Mouse (Mus musculus) hindbrain, embryonic 15.5 days (tissue): ENCODE measurements around the gene Fgfbp3. TPM values are rescaled to one million over a fixed set of nuclear protein-coding genes. Genes with fewer than 3 reads are reported as not detected.
"Not testable (repeated sequence)": the region's sequence is repeated elsewhere in the genome, so short reads cannot be mapped to it uniquely, and the experiment has no call there.

Experiments
- ATAC-seq: fragments of 200-750 bp; cut with Nextera tagmentation; 2 replicates; pipeline ENCODE4 v1.8.0; 2017; ENCODE audit warnings: low read depth, moderate number of reproducible peaks, moderate TSS enrichment; ENCODE audit not compliant: low FRiP score
- H3K27ac ChIP-seq: fragments of 300-500 bp; sonication (generic); replicated peaks from 2 replicates; pipeline ENCODE4 v1.5.1; 2015; ENCODE audit warnings: mild to moderate bottlenecking, inconsistent platforms
- H3K27me3 ChIP-seq: fragments of 300-500 bp; sonication (generic); 2 replicates; pipeline ENCODE4 v1.6.1; 2015; ENCODE audit warnings: control low read depth, inconsistent platforms
- H3K36me3 ChIP-seq: fragments of 300-500 bp; sonication (generic); 2 replicates; pipeline ENCODE4 v1.6.1; 2015; ENCODE audit warnings: control low read depth, inconsistent platforms
- H3K4me1 ChIP-seq: fragments of 300-500 bp; sonication (generic); replicated peaks from 2 replicates; pipeline ENCODE4 v1.6.1; 2015; ENCODE audit warnings: control low read depth, inconsistent platforms
- H3K4me2 ChIP-seq: fragments of 300-500 bp; sonication (generic); 2 replicates; pipeline ENCODE4 v1.6.1; 2015; ENCODE audit warnings: moderate library complexity, mild to moderate bottlenecking, inconsistent platforms
- H3K4me3 ChIP-seq: fragments of 300-500 bp; sonication (generic); 2 replicates; pipeline ENCODE4 v1.5.1; 2015; ENCODE audit warnings: mild to moderate bottlenecking, inconsistent platforms
- H3K9ac ChIP-seq: fragments of 300-500 bp; sonication (generic); 2 replicates; pipeline ENCODE4 v1.6.1; 2015; ENCODE audit warnings: inconsistent platforms
- H3K9me3 ChIP-seq: fragments of 300-500 bp; sonication (generic); 2 replicates; pipeline ENCODE4 v1.6.1; 2016; ENCODE audit warnings: control low read depth, inconsistent platforms
- WGBS: fragments of 180-500 bp; shearing (Covaris S2); methylation state at CpG from one replicate; pipeline ENCODE4 v1.1.7; 2015; 5-methylcytosine and 5-hydroxymethylcytosine counted together
- polyA plus RNA-seq: library from polyadenylated mRNA; unstranded; fragments of >200 nt; fragmentation: Nextera tagmentation; extraction: Ambion mirVana; gene quantifications from 2 replicates; pipeline ENCODE4 v1.2.1, GENCODE M21; 2015

The Fgfbp3 gene
- polyA plus RNA-seq, 1 experiment from 2014 or later, result 62.4 TPM

DNA sequence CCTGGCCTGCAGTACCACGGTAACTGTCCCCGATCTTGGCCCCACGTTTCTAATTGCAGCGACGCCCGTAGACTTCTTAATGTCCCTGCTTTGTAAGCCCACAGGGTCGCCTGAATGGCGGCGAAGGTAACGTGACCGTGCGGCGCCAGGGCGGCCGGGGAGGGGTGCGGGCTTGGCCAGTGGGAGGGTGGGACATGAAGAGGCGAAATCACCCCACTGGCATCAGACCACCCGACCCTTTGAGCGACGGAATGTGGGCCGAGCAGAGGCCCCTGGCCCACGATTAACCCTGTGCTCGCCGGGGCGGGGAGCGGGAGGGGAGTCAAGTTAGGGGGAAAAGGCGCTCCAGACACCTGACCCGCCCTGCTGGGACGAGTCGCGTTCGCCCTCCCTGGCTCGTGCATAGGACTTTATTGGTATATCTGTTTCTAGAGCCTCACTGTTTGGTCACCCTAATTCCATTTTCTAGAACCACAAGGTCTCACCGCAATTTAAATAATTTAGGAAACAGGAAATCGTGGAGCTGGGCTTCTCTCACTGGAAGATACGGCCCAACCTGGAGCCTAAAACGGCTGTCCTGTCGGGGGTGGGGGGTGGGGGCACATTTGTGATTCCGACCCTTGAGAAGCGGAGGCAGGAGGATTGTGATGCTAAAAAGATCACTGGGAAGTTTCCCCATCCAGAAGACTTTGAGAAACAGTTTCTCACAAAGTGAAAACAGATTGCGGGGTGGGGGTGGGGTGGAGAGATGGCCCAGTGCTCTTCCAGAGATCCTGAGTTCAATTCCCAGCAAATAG lies 15.0 kb downstream of the Fgfbp3 start:
- Histone ChIP-seq H3K27me3 (no peaks in the 10 kb centered on the region), H3K4me3 (peak overlapping the region; percentile 56), H3K36me3 (no peaks in the 10 kb centered on the region), H3K4me2 (peak overlapping the region; percentile 95), H3K9me3 (no peaks in the 10 kb centered on the region), H3K4me1 (peaks cover 18% of the 10 kb centered on the region), H3K27ac (peak overlapping the region; percentile 82), H3K9ac (peak overlapping the region; percentile 64)
- peak; percentile 92 for ATAC-seq
- 1% methylated on average over 41 of the region's 41 CpGs for WGBS

DNA sequence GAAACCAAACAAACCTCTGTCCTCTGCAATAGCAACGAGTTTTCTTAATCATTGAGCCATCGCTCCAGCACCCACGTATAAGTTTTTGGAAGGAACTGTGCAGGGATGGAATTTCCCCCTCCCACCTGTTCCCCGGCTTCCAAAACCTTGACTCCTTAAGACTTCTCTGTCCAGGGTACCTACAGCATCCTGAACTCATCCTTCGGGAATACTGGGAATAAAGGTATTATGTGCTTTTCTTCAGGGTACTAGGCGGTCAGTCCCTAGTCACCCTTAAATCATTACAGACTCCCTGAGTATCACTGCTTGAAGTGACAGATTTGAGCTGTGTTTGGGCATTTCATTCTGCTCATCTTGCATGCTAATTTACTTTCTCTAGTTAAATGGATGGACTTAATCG lies 16.0 kb downstream of the Fgfbp3 start:
- Histone ChIP-seq H3K4me1 (peaks cover 18% of the 10 kb centered on the region), H3K9me3 (no peaks in the 10 kb centered on the region), H3K4me3 (peak overlapping the region; percentile 56), H3K27ac (peak overlapping the region; percentile 82), H3K36me3 (no peaks in the 10 kb centered on the region), H3K4me2 (peak overlapping the region; percentile 95), H3K27me3 (no peaks in the 10 kb centered on the region), H3K9ac (peak overlapping the region; percentile 64)
- WGBS, result 31% methylated on average over 7 of the region's 7 CpGs
- no peak for ATAC-seq

DNA sequence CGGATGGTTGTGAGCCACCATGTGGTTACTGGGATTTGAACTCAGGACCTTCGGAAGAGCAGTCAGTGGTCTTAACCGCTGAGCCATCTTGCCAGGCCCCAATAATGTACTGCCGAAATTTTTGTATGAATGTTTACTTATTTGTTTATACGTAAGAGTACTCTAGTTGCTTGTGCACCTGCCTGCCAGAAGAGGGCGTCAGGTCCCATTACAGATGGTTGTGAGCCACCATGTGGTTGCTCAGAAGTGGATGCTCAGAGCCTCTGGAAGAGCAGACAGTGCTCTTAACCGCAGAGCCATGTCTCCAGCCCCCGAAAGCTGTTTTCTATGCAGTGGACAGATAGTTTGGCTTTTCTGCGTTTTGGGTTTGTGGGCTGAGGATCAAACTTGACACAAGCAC lies 21.6 kb downstream of the Fgfbp3 start:
- no peak overlapping the region for H3K27ac ChIP-seq
- H3K4me3 ChIP-seq, result no peak overlapping the region
- no peak overlapping the region for H3K4me2 ChIP-seq
- H3K36me3 ChIP-seq, result peaks cover 16% of the 10 kb centered on the region
- no peaks in the 10 kb centered on the region for H3K27me3 ChIP-seq
- no peak for ATAC-seq
- 40% methylated on average over 9 of the region's 9 CpGs for WGBS
- no peak overlapping the region for H3K9ac ChIP-seq
- peaks cover 13% of the 10 kb centered on the region for H3K4me1 ChIP-seq
- H3K9me3 ChIP-seq, result no peaks in the 10 kb centered on the region

DNA sequence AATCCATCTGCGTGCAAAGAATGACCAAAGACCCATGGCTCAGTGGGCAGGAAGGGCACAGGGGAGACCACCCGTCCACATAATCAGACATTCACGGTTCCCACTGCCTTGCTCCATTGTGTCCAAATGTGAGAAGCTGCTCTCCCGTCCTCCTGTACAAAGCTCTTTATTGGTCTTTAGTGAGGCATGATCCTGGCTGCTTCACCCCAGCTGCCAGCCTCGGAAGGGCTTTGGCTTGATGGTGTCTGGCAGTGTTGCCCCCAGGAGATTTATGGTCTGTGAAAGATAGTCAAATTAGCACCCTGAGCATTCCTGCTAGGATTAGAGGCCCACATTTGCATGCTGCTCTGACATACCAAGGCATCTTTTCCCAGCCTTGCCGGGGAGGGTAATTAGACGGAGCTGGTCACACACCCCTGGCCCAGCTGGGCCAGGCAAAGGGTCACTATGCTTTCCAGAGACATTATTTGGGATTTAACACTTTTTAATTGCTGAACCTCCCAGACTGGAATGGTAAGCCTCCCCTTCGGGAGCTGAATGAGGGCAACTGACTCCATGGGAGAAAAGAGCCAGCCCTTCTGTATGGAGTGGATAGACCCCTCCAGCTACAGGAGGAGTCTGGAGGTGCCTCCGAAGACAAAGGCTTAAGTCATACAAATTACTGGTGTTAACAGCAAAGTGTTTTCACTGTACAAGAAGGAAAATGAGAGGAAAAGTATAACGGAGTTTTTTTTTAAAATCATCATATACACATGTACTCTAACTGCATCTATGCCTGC lies 22.4 kb downstream of the Fgfbp3 start:
- Histone ChIP-seq H3K9ac (no peak overlapping the region), H3K27me3 (no peaks in the 10 kb centered on the region), H3K4me1 (peaks cover 13% of the 10 kb centered on the region), H3K27ac (peak overlapping the region; percentile 71), H3K4me3 (no peak overlapping the region), H3K4me2 (no peak overlapping the region), H3K36me3 (peaks cover 21% of the 10 kb centered on the region), H3K9me3 (no peaks in the 10 kb centered on the region)
- ATAC-seq, result peak; percentile 87
- 7% methylated on average over 10 of the region's 10 CpGs for WGBS

DNA sequence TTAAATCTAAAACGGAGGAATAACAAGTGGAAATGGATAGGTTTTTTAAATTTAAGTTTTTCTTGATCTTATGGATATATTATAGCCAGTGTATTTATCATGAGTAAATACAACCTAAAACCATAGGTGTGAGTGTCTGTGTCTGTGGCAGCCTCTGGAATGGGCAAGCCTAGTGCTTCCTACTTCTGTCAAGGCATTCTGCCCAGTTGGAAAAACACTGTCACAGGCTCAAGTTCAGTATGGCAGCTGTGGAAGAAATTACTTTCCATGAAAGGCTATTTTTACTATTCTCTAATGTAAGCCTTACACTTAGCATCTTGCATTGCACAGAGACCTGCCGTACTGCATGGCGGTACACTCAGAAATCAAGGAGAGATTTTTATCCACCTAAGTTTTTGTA lies 27.7 kb downstream of the Fgfbp3 start:
- H3K4me2 ChIP-seq, result no peak overlapping the region
- H3K27ac ChIP-seq, result no peak overlapping the region
- peaks cover 5% of the 10 kb centered on the region for H3K4me1 ChIP-seq
- H3K9ac ChIP-seq, result no peak overlapping the region
- no peak overlapping the region for H3K4me3 ChIP-seq
- H3K36me3 ChIP-seq, result peaks cover 68% of the 10 kb centered on the region
- ATAC-seq, result no peak
- H3K9me3 ChIP-seq, result no peaks in the 10 kb centered on the region
- 97% methylated on average over 3 of the region's 3 CpGs for WGBS
- no peaks in the 10 kb centered on the region for H3K27me3 ChIP-seq

DNA sequence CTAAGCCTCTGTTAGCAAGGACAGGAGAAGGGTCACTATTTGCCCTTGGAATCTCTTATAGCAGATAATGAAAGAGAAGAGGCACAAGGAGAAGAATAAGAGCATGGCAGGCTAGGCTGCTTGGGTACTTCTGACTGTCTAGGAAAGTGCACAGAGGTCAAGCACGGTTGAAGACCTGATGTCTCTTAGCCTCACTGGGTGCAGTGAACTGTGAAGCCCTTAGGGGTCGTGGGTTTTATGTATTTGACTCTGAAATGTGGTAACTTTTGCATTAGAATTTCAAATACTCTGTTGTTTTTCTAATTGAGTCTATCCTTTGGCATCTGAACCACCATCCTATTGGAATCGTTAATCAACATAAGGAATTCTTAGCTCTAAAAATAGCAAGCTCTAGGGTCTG lies 31.7 kb downstream of the Fgfbp3 start:
- H3K4me2 ChIP-seq, result no peak overlapping the region
- no peak overlapping the region for H3K4me3 ChIP-seq
- no peak overlapping the region for H3K9ac ChIP-seq
- peaks cover 89% of the 10 kb centered on the region for H3K36me3 ChIP-seq
- 32% methylated on average over 3 of the region's 3 CpGs for WGBS
- no peaks in the 10 kb centered on the region for H3K4me1 ChIP-seq
- no peak overlapping the region for H3K27ac ChIP-seq
- no peaks in the 10 kb centered on the region for H3K27me3 ChIP-seq
- no peak for ATAC-seq
- no peaks in the 10 kb centered on the region for H3K9me3 ChIP-seq

DNA sequence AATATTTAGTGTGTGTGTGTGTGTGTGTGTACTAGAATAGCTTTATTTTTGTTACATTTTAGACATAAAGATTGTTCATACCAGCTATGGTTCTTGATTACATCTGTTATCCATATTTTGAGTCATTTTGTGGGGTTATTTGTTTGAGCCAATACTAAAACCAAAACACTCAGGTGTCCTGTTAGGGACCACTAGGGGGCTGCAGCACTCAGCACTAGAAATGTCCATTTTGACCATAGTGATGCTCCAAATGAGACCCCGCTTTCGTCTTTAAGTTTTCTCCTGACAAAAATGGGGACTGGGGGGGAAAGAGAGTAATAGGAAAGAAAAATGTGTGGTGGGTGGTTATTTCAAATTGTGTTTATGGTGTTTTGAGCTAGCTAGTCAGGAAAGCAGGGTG lies 33.1 kb downstream of the Fgfbp3 start:
- H3K27ac ChIP-seq, result no peak overlapping the region
- no peaks in the 10 kb centered on the region for H3K9me3 ChIP-seq
- no peak overlapping the region for H3K9ac ChIP-seq
- H3K4me1 ChIP-seq, result no peaks in the 10 kb centered on the region
- no peak overlapping the region for H3K4me2 ChIP-seq
- no peaks in the 10 kb centered on the region for H3K27me3 ChIP-seq
- WGBS, result 70% methylated on average over 2 of the region's 2 CpGs
- no peak for ATAC-seq
- H3K4me3 ChIP-seq, result no peak overlapping the region
- peaks cover 91% of the 10 kb centered on the region for H3K36me3 ChIP-seq

DNA sequence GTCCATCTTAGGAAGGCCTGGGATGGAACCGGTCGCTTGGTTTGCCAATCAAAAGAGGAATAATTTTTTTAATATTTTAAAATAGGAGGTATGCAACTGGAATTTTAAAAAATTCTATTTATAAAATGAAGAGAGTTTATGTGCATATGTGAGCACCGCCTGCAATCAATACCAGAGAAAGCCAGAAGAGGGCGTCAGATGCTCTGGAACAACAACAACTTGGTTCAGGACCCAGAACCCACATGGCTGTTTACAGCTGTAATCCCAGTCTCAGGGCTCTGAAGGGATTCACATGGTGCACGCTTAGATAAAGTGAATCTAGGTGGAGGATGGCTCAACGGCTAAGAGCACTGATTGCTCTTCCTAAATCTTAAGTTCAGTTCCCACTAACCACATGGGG lies 36.3 kb downstream of the Fgfbp3 start:
- no peak overlapping the region for H3K4me2 ChIP-seq
- H3K27me3 ChIP-seq, result no peaks in the 10 kb centered on the region
- no peaks in the 10 kb centered on the region for H3K4me1 ChIP-seq
- no peaks in the 10 kb centered on the region for H3K9me3 ChIP-seq
- H3K9ac ChIP-seq, result no peak overlapping the region
- H3K27ac ChIP-seq, result no peak overlapping the region
- no peak overlapping the region for H3K4me3 ChIP-seq
- ATAC-seq, result no peak
- 72% methylated on average over 6 of the region's 6 CpGs for WGBS
- peaks cover 86% of the 10 kb centered on the region for H3K36me3 ChIP-seq

DNA sequence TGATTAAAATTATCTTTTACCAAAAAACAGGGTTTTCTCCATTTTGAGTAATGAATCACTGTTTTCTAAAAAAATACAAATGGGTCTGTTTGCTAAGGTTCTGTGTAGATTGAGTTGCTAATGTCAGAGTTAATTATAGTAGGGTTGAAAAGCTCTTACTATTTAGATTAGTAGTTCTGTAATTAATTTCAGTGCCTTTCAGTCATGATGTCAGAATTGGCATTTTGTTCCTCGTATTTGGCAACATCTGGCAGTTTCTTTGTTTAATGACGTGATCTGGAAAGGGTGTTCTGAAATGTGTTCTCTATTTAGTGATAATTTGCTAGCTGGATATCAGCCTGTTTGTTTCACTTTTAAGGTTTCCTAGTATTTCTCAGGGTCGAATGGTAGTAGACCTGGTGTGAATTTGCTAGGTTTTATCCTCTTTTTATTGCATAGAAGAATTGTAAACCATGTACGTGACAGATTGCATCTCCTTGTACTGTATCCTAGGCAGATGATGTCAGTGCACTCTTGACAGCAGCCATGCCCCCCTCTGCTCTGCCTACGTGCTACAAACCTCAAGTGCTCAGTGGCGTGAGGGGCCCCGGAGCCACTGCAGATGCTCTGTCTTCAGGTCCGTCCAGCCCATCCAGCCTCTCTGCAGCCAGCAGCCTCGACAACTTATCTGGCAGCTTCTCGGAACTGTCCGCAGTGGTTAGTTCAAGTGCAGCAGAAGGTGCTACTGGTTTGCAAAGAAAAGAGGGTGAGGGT lies 40.5 kb downstream of the Fgfbp3 start:
- Histone ChIP-seq H3K9me3 (no peaks in the 10 kb centered on the region), H3K9ac (no peak overlapping the region), H3K4me2 (no peak overlapping the region), H3K36me3 (peaks cover 84% of the 10 kb centered on the region), H3K4me3 (no peak overlapping the region), H3K27me3 (no peaks in the 10 kb centered on the region), H3K27ac (no peak overlapping the region), H3K4me1 (no peaks in the 10 kb centered on the region)
- 80% methylated on average over 11 of the region's 11 CpGs for WGBS
- ATAC-seq, result no peak

DNA sequence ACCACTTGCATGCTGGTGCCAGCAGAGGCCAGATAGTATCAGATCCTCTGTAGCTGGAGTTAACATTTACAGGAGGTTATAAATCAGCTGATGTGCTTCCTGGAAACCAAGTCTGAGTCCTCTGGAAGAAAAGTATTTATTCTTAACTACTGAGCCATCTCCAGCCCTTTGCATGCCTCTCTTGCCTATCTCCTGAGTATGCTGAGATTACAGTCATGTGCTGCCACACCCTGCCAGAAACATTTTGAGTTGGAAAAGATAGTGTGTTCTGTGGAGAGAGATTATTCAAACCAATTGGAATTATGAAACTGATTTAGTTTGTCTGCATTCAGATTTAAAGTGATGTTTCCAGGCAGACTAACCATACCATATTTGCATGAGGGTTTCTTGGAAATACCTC lies 42.1 kb downstream of the Fgfbp3 start:
- H3K4me2 ChIP-seq, result no peak overlapping the region
- H3K36me3 ChIP-seq, result peaks cover 82% of the 10 kb centered on the region
- H3K27ac ChIP-seq, result no peak overlapping the region
- H3K9ac ChIP-seq, result no peak overlapping the region
- no peaks in the 10 kb centered on the region for H3K4me1 ChIP-seq
- H3K27me3 ChIP-seq, result no peaks in the 10 kb centered on the region
- ATAC-seq, result no peak
- H3K4me3 ChIP-seq, result no peak overlapping the region
- no peaks in the 10 kb centered on the region for H3K9me3 ChIP-seq

DNA sequence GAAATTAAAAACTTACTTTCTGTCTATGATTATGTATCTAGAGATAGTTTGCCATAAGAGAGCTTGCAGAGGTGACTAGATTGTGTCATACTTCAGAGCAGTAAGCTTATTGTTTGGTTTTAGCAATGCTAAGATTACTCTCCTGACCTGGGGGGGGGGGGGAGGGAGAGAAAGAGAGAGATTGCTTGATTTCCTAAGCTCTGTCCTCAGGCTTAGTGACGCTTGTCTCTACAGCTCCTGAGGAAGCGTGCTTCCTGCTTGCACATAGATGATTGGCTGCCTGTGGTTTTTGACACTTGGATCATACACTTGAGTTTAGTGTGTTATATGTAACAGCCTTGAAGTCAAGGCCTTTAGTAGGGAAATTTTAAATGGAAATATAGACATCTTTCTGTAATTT lies 44.8 kb downstream of the Fgfbp3 start:
- no peaks in the 10 kb centered on the region for H3K9me3 ChIP-seq
- H3K4me1 ChIP-seq, result no peaks in the 10 kb centered on the region
- 83% methylated on average over 2 of the region's 2 CpGs for WGBS
- no peak overlapping the region for H3K9ac ChIP-seq
- no peak overlapping the region for H3K4me3 ChIP-seq
- no peak overlapping the region for H3K4me2 ChIP-seq
- no peak for ATAC-seq
- peaks cover 70% of the 10 kb centered on the region for H3K36me3 ChIP-seq
- H3K27ac ChIP-seq, result no peak overlapping the region
- H3K27me3 ChIP-seq, result no peaks in the 10 kb centered on the region

DNA sequence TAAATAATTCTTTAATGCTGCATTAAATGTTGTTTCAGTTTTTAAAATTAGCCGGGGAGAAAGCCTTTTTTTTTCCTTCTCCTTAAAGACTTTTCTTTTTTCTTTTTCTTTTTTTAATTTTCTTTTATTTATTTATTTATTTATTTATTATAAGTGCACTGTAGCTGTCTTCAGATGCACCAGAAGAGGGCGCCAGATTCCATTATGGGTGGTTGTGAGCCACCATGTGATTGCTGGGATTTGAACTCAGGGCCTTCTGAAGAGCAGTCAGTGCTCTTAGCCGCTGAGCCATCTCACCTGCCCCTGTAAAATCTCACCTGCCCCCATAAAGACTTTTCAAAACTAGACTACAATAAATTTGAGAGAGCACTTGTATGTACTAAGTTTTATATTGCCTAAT lies 50.7 kb downstream of the Fgfbp3 start:
- ATAC-seq, result not testable (repeated sequence)
- H3K36me3 ChIP-seq, result peaks cover 65% of the 10 kb centered on the region

More for the DNA sequence above, 50.7 kb downstream of the Fgfbp3 start:
- 86% methylated on average over 3 of the region's 3 CpGs for WGBS
- not testable (repeated sequence) for H3K9me3 ChIP-seq, H3K4me3 ChIP-seq, H3K4me2 ChIP-seq, H3K4me1 ChIP-seq, H3K27me3 ChIP-seq, H3K27ac ChIP-seq, H3K9ac ChIP-seq
